Mouse (Mus musculus) myocyte (in vitro differentiated cells): Measurements from ENCODE around the gene Tmem87b.

Experiments
- CEBPB ChIP-seq: IDR thresholded peaks from 2 replicates; pipeline ENCODE4 v1.6.1; 2011; ENCODE audit warnings: mild to moderate bottlenecking, moderate library complexity; ENCODE audit not compliant: poor library complexity, insufficient read depth, severe bottlenecking
- E2F4 ChIP-seq: IDR thresholded peaks from one replicate; pipeline ENCODE4 v1.6.1; 2011; ENCODE audit warnings: mild to moderate bottlenecking, control low read depth, moderate library complexity; ENCODE audit not compliant: insufficient read depth
- MAX ChIP-seq: IDR thresholded peaks from one replicate; pipeline ENCODE4 v1.6.1; 2011; ENCODE audit warnings: low read depth, mild to moderate bottlenecking, control low read depth
- MYOD1 ChIP-seq, 3 experiments: IDR thresholded peaks; one replicate each; pipeline ENCODE4 v1.6.1; 2011; ENCODE audit warnings: control low read depth in 2 of 3, low read depth in 2 of 3, mild to moderate bottlenecking in 2 of 3, moderate library complexity in 1 of 3; ENCODE audit not compliant: insufficient read length in 2 of 3, control insufficient read depth in 1 of 3
- MYOG ChIP-seq, 3 experiments: IDR thresholded peaks; one replicate each; pipeline ENCODE4 v1.6.1; 2011; ENCODE audit warnings: control low read depth in 2 of 3, low read depth in 2 of 3, mild to moderate bottlenecking in 2 of 3; ENCODE audit not compliant: insufficient read length in 2 of 3, control insufficient read depth in 1 of 3, insufficient read depth in 1 of 3
- POLR2A ChIP-seq: IDR thresholded peaks from one replicate; pipeline ENCODE4 v1.6.1; 2011; ENCODE audit warnings: low read depth, mild to moderate bottlenecking, control low read depth, moderate library complexity; ENCODE audit not compliant: insufficient read length
- POLR2AphosphoS2 ChIP-seq: IDR thresholded peaks from one replicate; pipeline ENCODE4 v1.6.1; 2011; ENCODE audit warnings: low read depth, control low read depth; ENCODE audit not compliant: insufficient read length
- SRF ChIP-seq: IDR thresholded peaks from one replicate; pipeline ENCODE4 v1.6.1; 2011; ENCODE audit warnings: low read depth; ENCODE audit not compliant: control insufficient read depth, insufficient read length
- TCF12 ChIP-seq: IDR thresholded peaks from one replicate; pipeline ENCODE4 v1.6.1; 2011; ENCODE audit warnings: mild to moderate bottlenecking, control low read depth; ENCODE audit not compliant: poor library complexity, insufficient read depth, severe bottlenecking

- no peak for TF ChIP-seq POLR2A
- no peak for TF ChIP-seq TCF12
- no peak for TF ChIP-seq POLR2AphosphoS2
- TF ChIP-seq E2F4: no peak
- TF ChIP-seq MYOG (IDR thresholded peaks at IDR 0.05; ENCODE audit: control insufficient read depth in 1 of 3, insufficient read depth in 1 of 3, insufficient read length in 2 of 3, low read depth in 2 of 3): no peak
- TF ChIP-seq MAX: no peak
- TF ChIP-seq MYOD1 (IDR thresholded peaks at IDR 0.05; ENCODE audit: control insufficient read depth in 1 of 3, insufficient read length in 2 of 3, low read depth in 2 of 3): no peak
- no peak for TF ChIP-seq SRF
- no peak for TF ChIP-seq CEBPB
These were observed 38.8 kb downstream of the Tmem87b start for GRCm38 (mm10) chr2:128856673-128857072.
